Mouse (Mus musculus) thymus, adult 2 months (tissue): ENCODE results near the gene Gm1113.
A peak's percentile ranks its signal among the peaks of the same experiment; 100 is the strongest.

ENCODE experiments used
- CTCF ChIP-seq: fragments of 200-500 bp; IDR thresholded peaks from 2 replicates; pipeline ENCODE4 v1.5.1; 2012; ENCODE audit warnings: mild to moderate bottlenecking, control low read depth, low read length, moderate library complexity, borderline replicate concordance; ENCODE audit not compliant: control insufficient read depth, poor library complexity, insufficient read depth; ENCODE audit errors: extremely low read depth
- POLR2A ChIP-seq: fragments of 200-500 bp; IDR thresholded peaks from 2 replicates; pipeline ENCODE4 v1.6.1; 2012; ENCODE audit warnings: mild to moderate bottlenecking, low read length, control low read depth, moderate library complexity; ENCODE audit not compliant: control insufficient read depth, poor library complexity, insufficient read depth; ENCODE audit errors: extremely low read depth

- TF ChIP-seq CTCF (no peak), POLR2A (peak; percentile 63; the same call in 1 of the 2 replicates)
Measured at GRCm38 (mm10) chr9:35559009-35559890, 41.2 kb upstream of the Gm1113 start.
